Mouse (Mus musculus): ENCODE data around the gene Dgkd.
A peak's percentile ranks its signal among the peaks of the same experiment; 100 is the strongest.

The Dgkd gene

DNA sequence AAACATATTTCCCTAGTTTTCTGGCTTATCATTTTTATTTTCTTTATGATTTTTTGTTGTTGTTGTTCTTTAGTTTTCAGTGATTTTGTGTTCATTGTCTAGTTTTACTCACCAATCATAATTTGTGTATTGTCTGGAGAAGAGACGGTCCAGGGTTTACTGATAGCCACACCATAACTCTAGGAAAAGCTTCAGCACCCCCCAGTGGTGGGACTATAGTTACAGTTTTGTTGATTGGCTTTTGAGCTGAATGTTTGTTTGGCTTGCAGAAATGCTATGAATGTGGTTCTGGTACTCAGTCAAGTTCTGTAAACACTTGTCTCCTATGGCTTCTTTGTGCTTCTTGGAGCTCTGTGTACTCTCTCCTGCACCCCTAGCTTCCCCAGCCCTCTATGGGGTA is 69.6 kb downstream of the Dgkd start:
- no peak for ATAC-seq (ENCODE audit: insufficient number of reproducible peaks, low FRiP score, low TSS enrichment)

DNA sequence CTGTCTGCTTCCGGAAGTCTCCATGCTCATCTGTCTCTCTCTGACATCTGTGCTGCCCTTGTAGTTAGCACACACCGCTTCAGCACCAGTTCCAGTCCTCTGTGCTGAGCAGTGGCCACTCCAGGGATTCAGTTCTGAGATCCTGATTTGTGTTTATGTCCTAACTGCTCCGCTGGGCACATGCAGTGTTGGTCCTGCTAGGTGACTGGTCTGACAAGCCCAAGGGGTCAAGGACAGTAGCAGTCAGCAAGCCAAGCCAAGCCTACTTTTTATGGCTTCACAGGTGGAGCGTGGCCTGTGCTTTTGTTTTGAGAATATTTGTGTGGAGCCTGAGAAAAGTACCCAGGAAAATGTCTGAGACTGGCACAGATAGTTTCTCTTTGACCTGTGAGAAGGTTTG is 71.8 kb downstream of the Dgkd start:
- ATAC-seq (ENCODE audit: insufficient number of reproducible peaks, low FRiP score, low TSS enrichment): no peak

DNA sequence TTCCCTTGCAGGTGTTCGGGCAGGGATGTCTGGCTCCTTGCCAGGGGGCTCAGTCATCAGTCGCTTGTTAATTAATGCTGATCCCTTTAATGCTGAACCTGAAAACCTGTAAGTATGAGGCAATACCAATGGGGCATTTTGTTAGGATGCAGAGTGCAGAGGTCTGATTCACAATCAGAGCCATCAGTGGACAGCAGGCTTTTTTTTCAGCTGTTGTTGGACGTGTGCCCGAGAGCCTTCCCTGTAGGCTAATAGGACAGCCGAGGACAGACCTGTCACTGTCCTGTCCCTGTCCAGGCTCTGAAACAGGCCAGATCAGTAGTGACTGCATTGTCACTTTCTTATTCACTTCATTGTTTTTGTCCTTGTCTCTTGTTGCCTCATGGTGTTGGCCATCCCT is 76.6 kb downstream of the Dgkd start:
- peak; percentile 64; the same call in 1 of the 2 replicates for ATAC-seq (ENCODE audit: insufficient number of reproducible peaks, low FRiP score, low TSS enrichment)

DNA sequence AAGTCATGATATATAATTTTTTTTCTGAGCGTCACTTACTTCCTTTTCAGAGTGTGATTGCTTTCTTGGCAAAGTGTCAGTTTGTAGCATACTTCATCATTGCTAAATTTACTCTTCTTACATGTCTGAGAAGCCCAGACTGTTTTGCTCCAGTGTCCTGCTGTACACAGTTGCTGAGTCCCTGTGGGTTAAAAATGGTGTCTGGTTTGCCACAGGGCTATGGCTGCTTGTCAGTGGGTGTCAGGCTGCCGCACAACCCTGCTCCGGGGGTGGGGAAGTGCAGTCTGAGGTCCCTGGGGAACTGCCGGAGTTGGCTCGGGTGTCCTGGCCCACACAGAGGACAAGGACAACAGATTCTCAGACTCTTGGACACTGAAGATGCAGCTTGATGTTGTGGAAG is 80.0 kb downstream of the Dgkd start:
- ATAC-seq (ENCODE audit: insufficient number of reproducible peaks, low FRiP score, low TSS enrichment): no peak

GRCm38 (mm10) chr1:87935095-87935494 is 82.0 kb downstream of the Dgkd start:
- ATAC-seq (ENCODE audit: insufficient number of reproducible peaks, low FRiP score, low TSS enrichment): no peak

GRCm38 (mm10) chr1:87935546-87935945 is 82.5 kb downstream of the Dgkd start:
- no peak for ATAC-seq (ENCODE audit: insufficient number of reproducible peaks, low FRiP score, low TSS enrichment)

- no peak for ATAC-seq (ENCODE audit: insufficient number of reproducible peaks, low FRiP score, low TSS enrichment)
Observed at GRCm38 (mm10) chr1:87936075-87936474, 83.0 kb downstream of the Dgkd start.

DNA sequence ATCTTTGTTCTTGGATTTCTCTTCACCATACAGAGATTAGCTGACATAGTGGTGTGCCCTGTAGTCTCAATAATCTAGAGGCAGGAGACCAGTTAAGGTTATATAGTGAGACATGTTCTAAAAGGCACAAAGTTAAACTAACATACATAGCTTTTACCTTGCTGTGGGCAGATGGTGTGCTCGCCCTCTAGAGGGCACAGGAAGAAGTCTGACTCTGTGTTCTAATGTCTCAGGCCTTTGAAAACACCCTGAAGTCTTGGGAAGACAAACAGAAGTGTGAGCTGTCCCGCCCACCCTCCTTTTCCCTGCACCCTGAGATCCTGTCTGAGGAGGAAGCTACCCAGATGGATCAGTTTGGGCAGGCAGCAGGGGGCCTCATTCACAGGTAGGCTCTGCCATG is 83.4 kb downstream of the Dgkd start:
- ATAC-seq (ENCODE audit: insufficient number of reproducible peaks, low FRiP score, low TSS enrichment): no peak

DNA sequence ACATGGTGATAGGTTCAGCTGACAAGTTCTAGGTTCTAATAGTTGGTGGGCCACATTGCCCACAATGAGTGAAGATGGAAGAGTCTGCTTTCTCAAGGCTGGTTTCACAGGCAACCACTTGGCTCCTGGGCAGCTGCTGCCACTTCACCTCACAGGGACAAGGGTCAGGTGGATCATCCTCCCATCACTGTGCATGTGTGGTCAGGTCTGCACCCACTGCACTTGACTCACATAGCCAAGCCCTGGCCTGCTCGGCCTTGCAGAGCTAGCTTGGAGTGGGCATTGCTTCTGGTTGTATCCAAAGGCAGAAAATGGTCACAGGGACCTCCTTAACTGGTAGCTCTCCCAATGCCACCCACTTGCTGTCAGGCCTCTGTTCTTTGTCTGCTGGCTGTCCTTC is 88.7 kb downstream of the Dgkd start:
- no peak for ATAC-seq (ENCODE audit: insufficient number of reproducible peaks, low FRiP score, low TSS enrichment)

GRCm38 (mm10) chr1:87947681-87948091 is 94.6 kb downstream of the Dgkd start:
- 0 out of 2 replicates have a peak, but pooled peaks have one; percentile 42 for ATAC-seq (ENCODE audit: insufficient number of reproducible peaks, low FRiP score, low TSS enrichment)

DNA sequence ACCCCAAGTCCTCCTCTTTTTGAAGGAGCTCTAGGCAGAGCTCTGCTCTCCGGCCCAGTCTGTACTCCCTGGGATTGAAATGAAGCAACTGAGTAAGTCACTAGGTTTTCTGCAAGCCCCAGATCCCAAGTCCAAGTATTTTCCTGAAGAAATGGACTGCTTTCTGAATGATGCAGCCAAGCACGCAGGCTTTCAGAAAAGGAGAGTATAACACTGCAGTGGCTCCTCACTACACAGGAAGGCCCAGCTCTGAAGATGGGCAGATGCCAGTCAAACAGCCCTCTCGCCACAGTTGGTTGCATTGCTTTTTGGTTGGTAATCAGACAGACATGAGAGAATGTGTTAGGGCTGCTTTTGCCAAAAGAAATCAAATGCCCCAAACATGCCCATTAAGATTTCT is 98.6 kb downstream of the Dgkd start:
- no peak for ATAC-seq (ENCODE audit: insufficient number of reproducible peaks, low FRiP score, low TSS enrichment)

- ATAC-seq (ENCODE audit: insufficient number of reproducible peaks, low FRiP score, low TSS enrichment): no peak
Observed at GRCm38 (mm10) chr1:87953073-87953472, 100.0 kb downstream of the Dgkd start.

DNA sequence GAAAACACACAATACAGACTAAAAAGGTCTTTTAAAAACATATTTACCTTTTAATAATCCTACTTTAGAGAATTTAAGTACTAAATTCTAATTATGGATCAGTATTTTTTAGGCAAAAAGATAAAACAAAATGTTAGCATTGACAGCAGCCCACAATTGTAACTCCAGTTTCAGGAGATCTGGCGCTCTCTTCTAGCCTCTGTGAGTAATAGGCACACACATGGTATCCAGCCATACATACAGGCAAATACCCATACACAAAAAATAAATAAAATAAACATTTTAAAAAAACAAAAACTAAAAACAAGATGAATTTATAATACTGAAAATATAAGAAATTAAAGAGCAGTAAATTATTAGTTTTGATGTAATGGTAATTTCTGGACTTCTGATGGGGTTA is 105.8 kb downstream of the Dgkd start:
- no peak for ATAC-seq (ENCODE audit: insufficient number of reproducible peaks, low FRiP score, low TSS enrichment)

DNA sequence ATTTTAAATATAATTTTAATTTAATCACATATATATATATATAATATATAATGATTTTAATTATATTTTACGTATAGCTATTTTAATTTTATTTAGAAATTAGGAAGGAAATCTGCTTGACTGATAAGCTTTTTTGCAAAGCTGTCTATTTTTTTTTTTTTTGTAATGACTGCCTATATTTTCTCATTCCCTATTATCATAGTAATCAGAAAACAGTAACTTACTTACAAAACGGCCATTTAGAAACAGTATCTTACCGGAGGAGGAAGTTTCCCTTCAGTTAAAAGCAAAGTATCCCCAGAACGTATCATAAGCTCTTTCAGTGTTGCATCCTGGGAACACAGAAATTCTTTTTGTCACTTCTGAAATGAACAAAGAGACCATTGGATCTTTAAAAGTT is 106.4 kb downstream of the Dgkd start:
- ATAC-seq (ENCODE audit: insufficient number of reproducible peaks, low FRiP score, low TSS enrichment): no peak

GRCm38 (mm10) chr1:87959998-87960431 is 106.9 kb downstream of the Dgkd start:
- no peak for ATAC-seq (ENCODE audit: insufficient number of reproducible peaks, low FRiP score, low TSS enrichment)

GRCm38 (mm10) chr1:87960752-87961151 is 107.7 kb downstream of the Dgkd start:
- ATAC-seq (ENCODE audit: insufficient number of reproducible peaks, low FRiP score, low TSS enrichment): no peak

GRCm38 (mm10) chr1:87961459-87962167 is 108.5 kb downstream of the Dgkd start:
- ATAC-seq (ENCODE audit: insufficient number of reproducible peaks, low FRiP score, low TSS enrichment): no peak

DNA sequence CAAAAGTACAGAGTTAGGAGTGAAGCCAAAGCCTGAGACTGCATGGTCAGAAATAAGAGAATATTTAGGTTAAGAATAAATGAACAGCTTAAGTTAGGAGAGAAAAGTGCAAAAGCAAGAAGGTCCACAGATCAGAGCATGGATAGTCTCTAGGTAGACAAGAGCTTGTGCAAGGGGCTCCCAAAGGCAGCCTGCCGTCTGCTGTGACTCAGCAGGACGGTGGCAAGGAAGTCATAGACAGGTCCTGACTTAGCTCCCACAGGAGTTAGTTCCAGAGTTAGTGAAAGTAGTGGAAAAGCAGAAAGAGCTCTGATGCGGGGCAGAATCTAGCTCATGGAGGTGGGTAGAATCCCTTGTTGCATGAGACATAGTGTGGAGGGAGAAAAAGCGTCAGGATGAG is 117.3 kb downstream of the Dgkd start:
- ATAC-seq (ENCODE audit: insufficient number of reproducible peaks, low FRiP score, low TSS enrichment): no peak

DNA sequence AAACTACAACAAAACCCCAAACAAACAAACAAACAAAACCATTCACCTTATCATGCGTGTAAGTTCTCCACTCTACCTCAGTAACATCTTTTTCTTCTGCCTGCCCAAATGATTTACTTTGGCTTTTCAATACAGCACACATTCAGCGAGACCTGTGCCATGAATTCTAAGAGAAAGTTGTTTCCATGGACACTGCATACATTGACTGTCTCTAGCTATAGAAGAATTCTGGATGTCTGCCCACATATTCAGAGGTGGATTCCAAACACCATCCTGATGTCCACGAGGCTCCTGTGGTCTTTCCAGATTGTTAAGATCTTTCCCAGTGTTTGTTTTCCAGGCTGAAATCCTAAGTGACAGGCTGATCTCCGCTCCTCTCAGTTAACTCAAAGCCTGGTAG is 129.2 kb downstream of the Dgkd start:
- no peak for ATAC-seq (ENCODE audit: insufficient number of reproducible peaks, low FRiP score, low TSS enrichment)

DNA sequence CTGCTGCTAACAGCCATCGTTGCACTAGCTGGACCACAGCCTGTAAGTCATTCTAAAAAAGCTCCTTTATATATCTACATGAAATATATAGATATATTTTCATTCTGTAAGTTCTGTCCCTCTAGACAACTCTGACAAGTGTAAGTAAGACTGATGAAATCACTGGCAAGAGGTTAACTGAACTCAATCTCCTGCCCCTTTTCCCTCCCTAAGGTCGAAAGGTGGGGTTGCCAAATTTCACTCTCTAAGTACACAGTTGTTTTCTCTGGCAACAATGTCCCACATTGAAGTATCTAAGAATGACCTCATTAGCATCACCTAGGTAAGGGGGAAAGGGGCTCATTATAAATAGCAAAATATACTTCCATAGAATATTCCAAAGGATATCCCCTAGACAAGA is 139.6 kb downstream of the Dgkd start:
- ATAC-seq (ENCODE audit: insufficient number of reproducible peaks, low FRiP score, low TSS enrichment): no peak
